Mouse (Mus musculus) forebrain, embryonic 11.5 days (tissue): ENCODE measurements at regions not wholly inside any gene's neighbourhood (a gene's known extent, or its start where the extent isn't known, plus 50 kb on each side); places are given as distances from the start of the nearest gene placed in this dataset.
A peak's percentile ranks its signal among the peaks of the same experiment; 100 is the strongest.

Source experiments
- ATAC-seq: fragments of 200-750 bp; cut with Nextera tagmentation; replicated peaks from 2 replicates; pipeline ENCODE4 v1.8.0; 2017; ENCODE audit warnings: moderate TSS enrichment; ENCODE audit not compliant: low FRiP score
- DNase-seq: peaks from one replicate; pipeline ENCODE4 v3.0.0-alpha.2; 2017; ENCODE audit warnings: low spot score
- H3K27ac ChIP-seq: fragments of 300-500 bp; sonication (generic); 2 replicates; pipeline ENCODE4 v1.5.1; 2014; ENCODE audit warnings: low read depth, low read length
- H3K27me3 ChIP-seq: fragments of 300-500 bp; sonication (generic); 2 replicates; pipeline ENCODE4 v1.6.1; 2014; ENCODE audit warnings: mild to moderate bottlenecking, low read length, mixed read lengths; ENCODE audit not compliant: control insufficient read depth, insufficient read depth
- H3K36me3 ChIP-seq: fragments of 300-500 bp; sonication (generic); 2 replicates; pipeline ENCODE4 v1.6.1; 2014; ENCODE audit warnings: mild to moderate bottlenecking, low read length, moderate library complexity, mixed read lengths; ENCODE audit not compliant: control insufficient read depth, insufficient read depth
- H3K4me1 ChIP-seq: fragments of 300-500 bp; sonication (generic); replicated peaks from 2 replicates; pipeline ENCODE4 v1.6.1; 2014; ENCODE audit warnings: low read length, mixed read lengths; ENCODE audit not compliant: control insufficient read depth, insufficient read depth
- H3K4me2 ChIP-seq: fragments of 300-500 bp; sonication (generic); 2 replicates; pipeline ENCODE4 v1.6.1; 2014; ENCODE audit warnings: low read depth, mild to moderate bottlenecking, low read length, moderate library complexity, mixed read lengths; ENCODE audit not compliant: severe bottlenecking
- H3K4me3 ChIP-seq: fragments of 300-500 bp; sonication (generic); 2 replicates; pipeline ENCODE4 v1.5.1; 2014; ENCODE audit warnings: low read depth, low read length
- H3K9ac ChIP-seq: fragments of 300-500 bp; sonication (generic); 2 replicates; pipeline ENCODE4 v1.6.1; 2014; ENCODE audit warnings: low read length
- H3K9me3 ChIP-seq: fragments of 300-500 bp; sonication (generic); 2 replicates; pipeline ENCODE4 v1.6.1; 2016; ENCODE audit warnings: low read length, mixed read lengths; ENCODE audit not compliant: control insufficient read depth
- WGBS: fragments of 180-500 bp; shearing (Covaris S2); extraction: QIAGEN DNeasy Blood & Tissue Kit; methylation state at CpG from one replicate; pipeline ENCODE4 v1.1.7; 2014; 5-methylcytosine and 5-hydroxymethylcytosine counted together

- H3K4me2 ChIP-seq: no peak overlapping the region
- WGBS: 51% methylated on average over 5 of the region's 5 CpGs
- peak overlapping the region; percentile 33 for H3K27ac ChIP-seq
- no peak overlapping the region for H3K4me3 ChIP-seq
- H3K36me3 ChIP-seq: no peaks in the 10 kb centered on the region
- no peaks in the 10 kb centered on the region for H3K9me3 ChIP-seq
- no peak for ATAC-seq
- no peak overlapping the region for H3K9ac ChIP-seq
- H3K4me1 ChIP-seq: peaks cover 5% of the 10 kb centered on the region; the same call in 1 of the 2 replicates
- DNase-seq: no peak
- H3K27me3 ChIP-seq: no peaks in the 10 kb centered on the region
These were observed 67.2 kb upstream of the Chd2 start for GRCm38 (mm10) chr7:73608804-73609275.

- 35% methylated on average over 8 of the region's 8 CpGs for WGBS
- Histone ChIP-seq H3K9ac (peak overlapping the region; percentile 40; the same call in 1 of the 2 replicates), H3K4me2 (peak overlapping the region; percentile 63; the same call in 1 of the 2 replicates)
These were observed 66.6 kb upstream of the Chd2 start for GRCm38 (mm10) chr7:73608070-73608803.

GRCm38 (mm10) chr7:73607450-73608005 lies 65.9 kb upstream of the Chd2 start:
- no peaks in the 10 kb centered on the region for H3K27me3 ChIP-seq
- peak overlapping the region; percentile 91 for H3K27ac ChIP-seq
- 9% methylated on average over 11 of the region's 11 CpGs for WGBS
- H3K4me2 ChIP-seq: peak overlapping the region; percentile 63
- H3K4me3 ChIP-seq: peak overlapping the region; percentile 30
- no peaks in the 10 kb centered on the region for H3K36me3 ChIP-seq
- peak overlapping the region; percentile 67 for H3K9ac ChIP-seq
- H3K9me3 ChIP-seq: no peaks in the 10 kb centered on the region
- H3K4me1 ChIP-seq: peaks cover 5% of the 10 kb centered on the region; the same call in 1 of the 2 replicates
- ATAC-seq (no peak), DNase-seq (no peak)

More at GRCm38 (mm10) chr7:73608070-73608803, 66.6 kb upstream of the Chd2 start:
- Histone ChIP-seq H3K36me3 (no peaks in the 10 kb centered on the region), H3K27ac (peak overlapping the region; percentile 91), H3K4me3 (no peak overlapping the region), H3K9me3 (no peaks in the 10 kb centered on the region), H3K4me1 (peaks cover 5% of the 10 kb centered on the region; the same call in 1 of the 2 replicates), H3K27me3 (no peaks in the 10 kb centered on the region)
- DNase-seq (no peak), ATAC-seq (no peak)

GRCm38 (mm10) chr7:73606677-73607449 lies 65.2 kb upstream of the Chd2 start:
- Histone ChIP-seq H3K4me3 (peak overlapping the region; percentile 30), H3K36me3 (no peaks in the 10 kb centered on the region), H3K9ac (peak overlapping the region; percentile 67), H3K27me3 (no peaks in the 10 kb centered on the region), H3K4me2 (peak overlapping the region; percentile 63), H3K4me1 (peaks cover 5% of the 10 kb centered on the region; the same call in 1 of the 2 replicates), H3K27ac (peak overlapping the region; percentile 91), H3K9me3 (no peaks in the 10 kb centered on the region)
- DNase-seq (peak; percentile 94), ATAC-seq (peak; percentile 89)
- WGBS: 3% methylated on average over 30 of the region's 30 CpGs

GRCm38 (mm10) chr7:73604597-73604996 lies 63.0 kb upstream of the Chd2 start:
- H3K27me3 ChIP-seq: no peaks in the 10 kb centered on the region
- H3K4me1 ChIP-seq: peaks cover 5% of the 10 kb centered on the region; the same call in 1 of the 2 replicates
- no peaks in the 10 kb centered on the region for H3K9me3 ChIP-seq
- H3K27ac ChIP-seq: no peak overlapping the region
- 72% methylated on average over 2 of the region's 2 CpGs for WGBS
- DNase-seq (no peak), ATAC-seq (no peak)
- H3K9ac ChIP-seq: no peak overlapping the region
- H3K36me3 ChIP-seq: no peaks in the 10 kb centered on the region
- no peak overlapping the region for H3K4me3 ChIP-seq
- no peak overlapping the region for H3K4me2 ChIP-seq

- no peaks in the 10 kb centered on the region for H3K36me3 ChIP-seq
- ATAC-seq: no peak
- 58% methylated on average over 4 of the region's 4 CpGs for WGBS
These were observed 61.4 kb upstream of the Chd2 start for GRCm38 (mm10) chr7:73602815-73603551.

GRCm38 (mm10) chr7:73601336-73601735 lies 59.7 kb upstream of the Chd2 start:
- Histone ChIP-seq H3K9ac (no peak overlapping the region), H3K27me3 (no peaks in the 10 kb centered on the region), H3K9me3 (no peaks in the 10 kb centered on the region), H3K4me2 (no peak overlapping the region), H3K4me3 (no peak overlapping the region), H3K4me1 (0 out of 2 replicates have a peak, but pooled peaks cover under 1% of the 10 kb centered on the region), H3K27ac (no peak overlapping the region), H3K36me3 (no peaks in the 10 kb centered on the region)
- WGBS: 81% methylated on average over 2 of the region's 2 CpGs
- ATAC-seq: no peak
- no peak for DNase-seq

More at GRCm38 (mm10) chr7:73602815-73603551, 61.4 kb upstream of the Chd2 start:
- DNase-seq: no peak
- H3K9me3 ChIP-seq: no peaks in the 10 kb centered on the region
- no peak overlapping the region for H3K9ac ChIP-seq
- no peak overlapping the region for H3K4me3 ChIP-seq
- peaks cover 5% of the 10 kb centered on the region; the same call in 1 of the 2 replicates for H3K4me1 ChIP-seq
- H3K4me2 ChIP-seq: no peak overlapping the region
- H3K27me3 ChIP-seq: no peaks in the 10 kb centered on the region
- no peak overlapping the region for H3K27ac ChIP-seq

- H3K9me3 ChIP-seq: no peaks in the 10 kb centered on the region
- H3K9ac ChIP-seq: no peak overlapping the region
- ATAC-seq (no peak), DNase-seq (no peak)
- no peaks in the 10 kb centered on the region for H3K27me3 ChIP-seq
- no peaks in the 10 kb centered on the region; the same call in 1 of the 2 replicates for H3K4me1 ChIP-seq
- no peak overlapping the region for H3K4me3 ChIP-seq
- 94% methylated on average over 1 of the region's 1 CpGs for WGBS
- H3K27ac ChIP-seq: no peak overlapping the region
- no peak overlapping the region for H3K4me2 ChIP-seq
- H3K36me3 ChIP-seq: no peaks in the 10 kb centered on the region
These were observed 59.1 kb upstream of the Chd2 start for GRCm38 (mm10) chr7:73600776-73601175.
